Mouse (Mus musculus) hindbrain, embryonic 11.5 days (tissue): Measurements from ENCODE around the gene Parvg. TPM values are rescaled to one million over a fixed set of nuclear protein-coding genes. Genes with fewer than 3 reads are reported as not detected.

ENCODE experiments used
- ATAC-seq: fragments of 200-750 bp; cut with Nextera tagmentation; 2 replicates; pipeline ENCODE4 v1.8.0; 2017; ENCODE audit warnings: mild to moderate bottlenecking, moderate TSS enrichment, moderate library complexity; ENCODE audit not compliant: low FRiP score
- DNase-seq: peaks from one replicate; pipeline ENCODE4 v3.0.0-alpha.2; 2015; ENCODE audit warnings: low spot score
- H3K27ac ChIP-seq: fragments of 300-500 bp; sonication (generic); 2 replicates; pipeline ENCODE4 v1.5.1; 2014; ENCODE audit warnings: mild to moderate bottlenecking, low read depth, low read length
- H3K27me3 ChIP-seq: fragments of 300-500 bp; sonication (generic); 2 replicates; pipeline ENCODE4 v1.6.1; 2014; ENCODE audit warnings: mild to moderate bottlenecking, low read length, moderate library complexity, mixed read lengths; ENCODE audit not compliant: control insufficient read depth, insufficient read depth
- H3K36me3 ChIP-seq: fragments of 300-500 bp; sonication (generic); 2 replicates; pipeline ENCODE4 v1.6.1; 2014; ENCODE audit warnings: mild to moderate bottlenecking, low read length, moderate library complexity, mixed read lengths; ENCODE audit not compliant: control insufficient read depth, insufficient read depth
- H3K4me1 ChIP-seq: fragments of 300-500 bp; sonication (generic); replicated peaks from 2 replicates; pipeline ENCODE4 v1.6.1; 2014; ENCODE audit warnings: low read length, mixed read lengths; ENCODE audit not compliant: control insufficient read depth, insufficient read depth
- H3K4me2 ChIP-seq: fragments of 300-500 bp; sonication (generic); replicated peaks from 2 replicates; pipeline ENCODE4 v1.6.1; 2014; ENCODE audit warnings: mild to moderate bottlenecking, low read depth, low read length
- H3K4me3 ChIP-seq: fragments of 300-500 bp; sonication (generic); 2 replicates; pipeline ENCODE4 v1.5.1; 2014; ENCODE audit warnings: low read depth, low read length
- H3K9ac ChIP-seq: fragments of 300-500 bp; sonication (generic); 2 replicates; pipeline ENCODE4 v1.6.1; 2014; ENCODE audit warnings: low read depth, low read length
- H3K9me3 ChIP-seq: fragments of 300-500 bp; sonication (generic); 2 replicates; pipeline ENCODE4 v1.6.1; 2016; ENCODE audit warnings: low read length; ENCODE audit not compliant: control insufficient read depth
- WGBS: fragments of 180-500 bp; shearing (Covaris S2); extraction: QIAGEN DNeasy Blood & Tissue Kit; methylation state at CpG from one replicate; pipeline ENCODE4 v1.1.7; 2014; 5-methylcytosine and 5-hydroxymethylcytosine counted together
- polyA plus RNA-seq: library from polyadenylated mRNA; unstranded; fragments of >200 nt; fragmentation: Nextera tagmentation; extraction: Ambion mirVana; gene quantifications from 2 replicates; pipeline ENCODE4 v1.2.1, GENCODE M21; 2014

The Parvg gene
- polyA plus RNA-seq, 1 experiment from 2014 or later, result 0.62 TPM

GRCm38 (mm10) chr15:84380181-84380580 is 56.4 kb downstream of the Parvg start:
- Histone ChIP-seq H3K36me3 (no peaks in the 10 kb centered on the region), H3K27ac (no peak overlapping the region), H3K4me1 (no peaks in the 10 kb centered on the region), H3K4me3 (no peak overlapping the region), H3K9me3 (no peaks in the 10 kb centered on the region; the same call in 1 of the 2 replicates), H3K27me3 (no peaks in the 10 kb centered on the region), H3K4me2 (no peak overlapping the region), H3K9ac (no peak overlapping the region)
- DNase-seq (no peak), ATAC-seq (no peak)
- 78% methylated on average over 10 of the region's 10 CpGs for WGBS

- H3K4me3 ChIP-seq, result no peak overlapping the region
- 88% methylated on average over 9 of the region's 9 CpGs for WGBS
- no peak overlapping the region for H3K9ac ChIP-seq
- no peak overlapping the region for H3K27ac ChIP-seq
- no peak for DNase-seq
- ATAC-seq, result no peak
- no peaks in the 10 kb centered on the region for H3K36me3 ChIP-seq
- H3K9me3 ChIP-seq, result no peaks in the 10 kb centered on the region; the same call in 1 of the 2 replicates
- H3K27me3 ChIP-seq, result no peaks in the 10 kb centered on the region
- no peak overlapping the region for H3K4me2 ChIP-seq
- no peaks in the 10 kb centered on the region for H3K4me1 ChIP-seq
Observed at GRCm38 (mm10) chr15:84384066-84384465, 60.2 kb downstream of the Parvg start.

- Histone ChIP-seq H3K27ac (no peak overlapping the region), H3K9ac (no peak overlapping the region), H3K36me3 (no peaks in the 10 kb centered on the region), H3K9me3 (no peaks in the 10 kb centered on the region; the same call in 1 of the 2 replicates), H3K4me2 (no peak overlapping the region), H3K4me3 (no peak overlapping the region), H3K4me1 (no peaks in the 10 kb centered on the region), H3K27me3 (no peaks in the 10 kb centered on the region)
- ATAC-seq, result no peak
- DNase-seq, result no peak
- WGBS, result 92% methylated on average over 8 of the region's 8 CpGs
Observed at GRCm38 (mm10) chr15:84385995-84386565, 62.3 kb downstream of the Parvg start.

GRCm38 (mm10) chr15:84388698-84389131 is 64.9 kb downstream of the Parvg start:
- H3K27ac ChIP-seq, result no peak overlapping the region
- ATAC-seq (no peak), DNase-seq (no peak)
- H3K4me2 ChIP-seq, result no peak overlapping the region
- no peak overlapping the region for H3K9ac ChIP-seq
- no peaks in the 10 kb centered on the region for H3K4me1 ChIP-seq
- H3K9me3 ChIP-seq, result no peaks in the 10 kb centered on the region; the same call in 1 of the 2 replicates
- no peaks in the 10 kb centered on the region for H3K27me3 ChIP-seq
- H3K36me3 ChIP-seq, result no peaks in the 10 kb centered on the region
- H3K4me3 ChIP-seq, result no peak overlapping the region
- 93% methylated on average over 8 of the region's 8 CpGs for WGBS

- Histone ChIP-seq H3K9me3 (no peaks in the 10 kb centered on the region; the same call in 1 of the 2 replicates), H3K27ac (no peak overlapping the region), H3K4me2 (no peak overlapping the region), H3K36me3 (no peaks in the 10 kb centered on the region), H3K27me3 (no peaks in the 10 kb centered on the region), H3K9ac (no peak overlapping the region), H3K4me3 (no peak overlapping the region), H3K4me1 (no peaks in the 10 kb centered on the region)
- DNase-seq (no peak), ATAC-seq (no peak)
- 93% methylated on average over 4 of the region's 4 CpGs for WGBS
Observed at GRCm38 (mm10) chr15:84392131-84392530, 68.3 kb downstream of the Parvg start.

Other genes starting within 250 kb of the Parvg start
- gene Sult4a1, start 218.3 kb upstream of the Parvg start, polyA plus RNA-seq, result 8.0 and 9.2 TPM in 2 replicates
- gene Pnpla5, start 200.9 kb upstream of the Parvg start, polyA plus RNA-seq, result not detected in 2 replicates
- gene Pnpla3, start 156.2 kb upstream of the Parvg start, polyA plus RNA-seq, result 0.71 and 1.4 TPM in 2 replicates
- gene Samm50, start 131.8 kb upstream of the Parvg start, polyA plus RNA-seq, result 66.7 and 74.5 TPM in 2 replicates
- gene Parvb, start 92.0 kb upstream of the Parvg start, polyA plus RNA-seq, result 9.4 and 9.5 TPM in 2 replicates
- gene Shisal1, start 123.1 kb downstream of the Parvg start, polyA plus RNA-seq, result 3.2 and 5.0 TPM in 2 replicates
- gene Rtl6, start 233.8 kb downstream of the Parvg start, polyA plus RNA-seq, result 13.0 and 18.5 TPM in 2 replicates